Mouse (Mus musculus) olfactory bulb, adult 2 months (tissue): ENCODE measurements at regions not wholly inside any gene's neighbourhood (a gene's known extent, or its start where the extent isn't known, plus 50 kb on each side); places are given as distances from the start of the nearest gene placed in this dataset.

Experiments
- CTCF ChIP-seq: fragments of 200-500 bp; IDR thresholded peaks from 2 replicates; pipeline ENCODE4 v1.5.1; 2012; ENCODE audit warnings: low read depth, mild to moderate bottlenecking, low read length, moderate library complexity; ENCODE audit not compliant: insufficient read depth
- POLR2A ChIP-seq: fragments of 200-500 bp; IDR thresholded peaks from 2 replicates; pipeline ENCODE4 v1.6.1; 2012; ENCODE audit warnings: mild to moderate bottlenecking, low read depth, low read length, moderate library complexity; ENCODE audit not compliant: insufficient read depth

- TF ChIP-seq CTCF (no peak), POLR2A (no peak)
These were observed 198.7 kb downstream of the Arrdc4 start for GRCm38 (mm10) chr7:68550330-68550729.
